Mouse (Mus musculus) ovary, postnatal 14 days (tissue): ENCODE results near the gene Cers5.
"Not testable (repeated sequence)": the region's sequence is repeated elsewhere in the genome, so short reads cannot be mapped to it uniquely, and the experiment has no call there.

Source experiments
- DNase-seq: peaks from one replicate; pipeline ENCODE4 v3.0.0; 2022; ENCODE audit warnings: low spot score

Cers5 gene

GRCm38 (mm10) chr15:99772881-99772924, at the start of gene Cers5:
TSS of gene Cers5 (minus strand) at chr15:99772885.
- DNase-seq: not testable (repeated sequence)

- peak; percentile 33 for DNase-seq
These were observed 47.1 kb upstream of the Cers5 start for GRCm38 (mm10) chr15:99819621-99820279.

- DNase-seq: no peak
These were observed 46.4 kb upstream of the Cers5 start for GRCm38 (mm10) chr15:99819109-99819440.

GRCm38 (mm10) chr15:99818321-99819108, 45.8 kb upstream of the Cers5 start:
- DNase-seq: no peak

- DNase-seq: no peak
These were observed 44.9 kb upstream of the Cers5 start for GRCm38 (mm10) chr15:99817343-99818235.

GRCm38 (mm10) chr15:99815999-99816398, 43.3 kb upstream of the Cers5 start:
- no peak for DNase-seq

- no peak for DNase-seq
These were observed 42.0 kb upstream of the Cers5 start for GRCm38 (mm10) chr15:99814554-99815260.

- no peak for DNase-seq
These were observed 41.0 kb upstream of the Cers5 start for GRCm38 (mm10) chr15:99813639-99814038.

- no peak for DNase-seq
These were observed 39.4 kb upstream of the Cers5 start for GRCm38 (mm10) chr15:99812097-99812496.

GRCm38 (mm10) chr15:99807776-99808735, 35.4 kb upstream of the Cers5 start:
- no peak for DNase-seq

GRCm38 (mm10) chr15:99806171-99806570, 33.5 kb upstream of the Cers5 start:
- no peak for DNase-seq

- no peak for DNase-seq
These were observed 33.0 kb upstream of the Cers5 start for GRCm38 (mm10) chr15:99805673-99806072.

- no peak for DNase-seq
These were observed 30.5 kb upstream of the Cers5 start for GRCm38 (mm10) chr15:99803186-99803644.

- DNase-seq: no peak
These were observed 29.3 kb upstream of the Cers5 start for GRCm38 (mm10) chr15:99801885-99802572.

- DNase-seq: no peak
These were observed 27.0 kb upstream of the Cers5 start for GRCm38 (mm10) chr15:99799706-99800105.

GRCm38 (mm10) chr15:99797898-99798297, 25.2 kb upstream of the Cers5 start:
- DNase-seq: no peak

GRCm38 (mm10) chr15:99796735-99797134, 24.1 kb upstream of the Cers5 start:
- no peak for DNase-seq

- no peak for DNase-seq
These were observed 23.4 kb upstream of the Cers5 start for GRCm38 (mm10) chr15:99796066-99796465.

- no peak for DNase-seq
These were observed 19.6 kb upstream of the Cers5 start for GRCm38 (mm10) chr15:99792221-99792815.

- DNase-seq: no peak
These were observed 18.3 kb upstream of the Cers5 start for GRCm38 (mm10) chr15:99791003-99791402.
